Mouse (Mus musculus): ENCODE measurements at regions not wholly inside any gene's neighbourhood (a gene's known extent, or its start where the extent isn't known, plus 50 kb on each side); places are given as distances from the start of the nearest gene placed in this dataset.

DNA sequence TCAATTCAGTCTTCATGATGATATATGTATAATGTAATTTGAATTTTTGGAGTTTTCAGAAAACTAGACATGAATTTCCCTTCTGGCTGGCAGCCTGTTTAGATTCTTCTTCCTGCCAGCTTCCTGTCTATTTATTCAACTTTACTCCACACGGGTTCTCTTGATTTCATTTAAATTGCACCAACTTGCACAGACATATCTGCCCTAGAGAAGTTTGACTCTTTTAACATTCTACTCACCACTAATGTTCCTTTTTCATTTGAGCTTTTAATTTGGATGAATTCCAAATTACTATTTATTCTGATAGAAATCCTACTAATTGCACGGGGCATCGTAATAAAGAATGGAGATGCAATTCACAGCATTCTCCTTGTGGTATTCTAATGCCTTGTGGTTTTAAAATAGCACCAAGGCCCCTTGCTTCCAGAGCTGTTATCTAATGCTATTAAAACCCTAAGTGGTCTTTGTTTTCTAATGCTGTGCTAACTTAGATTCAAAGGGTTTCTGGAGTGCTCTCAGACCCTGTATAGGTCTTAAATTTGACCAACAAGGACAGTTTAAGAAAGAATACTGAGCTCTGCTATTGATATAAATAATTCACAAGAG is 96.7 kb upstream of the Itga4 start:
- TF ChIP-seq POLR2A (IDR thresholded peaks at IDR 0.05; ENCODE audit: low read depth, low read length) (no peak), CTCF (IDR thresholded peaks at IDR 0.05; ENCODE audit: extremely low read depth, insufficient read length, insufficient replicate concordance, low read depth, low read length) (no peak)
- Histone ChIP-seq H3K27me3 (ENCODE audit: control insufficient read depth, insufficient read depth, low read length) (no peaks in the 10 kb centered on the region), H3K36me3 (ENCODE audit: control insufficient read depth, insufficient read depth, low read length) (no peaks in the 10 kb centered on the region), H3K4me3 (ENCODE audit: low read depth, low read length) (no peak overlapping the region), H3K27ac (ENCODE audit: insufficient read depth, low read depth, low read length) (no peak overlapping the region), H3K4me1 (ENCODE audit: control insufficient read depth, insufficient read depth, insufficient read length, low read length) (no peaks in the 10 kb centered on the region)
- 71% methylated on average over 3 of the region's 3 CpGs for WGBS

DNA sequence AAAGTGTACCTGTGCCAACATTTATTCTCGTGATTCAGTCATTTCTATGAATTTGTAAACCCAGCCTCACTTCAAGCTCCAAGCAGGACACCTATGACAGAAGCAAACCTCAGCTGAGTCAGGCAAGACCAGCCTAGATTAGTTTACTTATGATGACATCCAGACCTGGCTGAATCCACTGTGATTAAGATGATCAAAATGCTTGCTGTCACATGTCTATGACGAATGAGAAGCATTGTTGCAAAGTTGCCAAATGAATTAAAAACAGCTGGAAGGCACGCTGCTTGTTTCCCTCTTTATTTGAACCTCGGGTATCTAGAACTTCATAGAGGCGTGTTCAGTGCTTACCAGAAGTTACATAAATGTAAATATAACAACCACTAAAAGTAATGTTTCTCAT is 95.9 kb upstream of the Itga4 start:
- no peaks in the 10 kb centered on the region for H3K27me3 ChIP-seq (ENCODE audit: control insufficient read depth, insufficient read depth, low read length)
- WGBS = 71% methylated on average over 5 of the region's 5 CpGs
- no peak overlapping the region for H3K27ac ChIP-seq (ENCODE audit: insufficient read depth, low read depth, low read length)
- H3K4me3 ChIP-seq (ENCODE audit: low read depth, low read length) = no peak overlapping the region
- no peaks in the 10 kb centered on the region for H3K4me1 ChIP-seq (ENCODE audit: control insufficient read depth, insufficient read depth, insufficient read length, low read length)
- TF ChIP-seq CTCF (IDR thresholded peaks at IDR 0.05; ENCODE audit: extremely low read depth, insufficient read length, insufficient replicate concordance, low read depth, low read length) = no peak
- no peak for TF ChIP-seq POLR2A (IDR thresholded peaks at IDR 0.05; ENCODE audit: low read depth, low read length)
- H3K36me3 ChIP-seq (ENCODE audit: control insufficient read depth, insufficient read depth, low read length) = no peaks in the 10 kb centered on the region

GRCm38 (mm10) chr2:79172967-79173919 is 82.0 kb upstream of the Itga4 start:
- Histone ChIP-seq H3K27me3 (ENCODE audit: control insufficient read depth, insufficient read depth, low read length) (no peaks in the 10 kb centered on the region), H3K27ac (ENCODE audit: insufficient read depth, low read depth, low read length) (no peak overlapping the region), H3K36me3 (ENCODE audit: control insufficient read depth, insufficient read depth, low read length) (no peaks in the 10 kb centered on the region), H3K4me3 (ENCODE audit: low read depth, low read length) (no peak overlapping the region), H3K4me1 (ENCODE audit: control insufficient read depth, insufficient read depth, insufficient read length, low read length) (no peaks in the 10 kb centered on the region)
- WGBS = 66% methylated on average over 7 of the region's 7 CpGs
- no peak for TF ChIP-seq POLR2A (IDR thresholded peaks at IDR 0.05; ENCODE audit: low read depth, low read length)
- TF ChIP-seq CTCF (IDR thresholded peaks at IDR 0.05; ENCODE audit: extremely low read depth, insufficient read length, insufficient replicate concordance, low read depth, low read length) = no peak

DNA sequence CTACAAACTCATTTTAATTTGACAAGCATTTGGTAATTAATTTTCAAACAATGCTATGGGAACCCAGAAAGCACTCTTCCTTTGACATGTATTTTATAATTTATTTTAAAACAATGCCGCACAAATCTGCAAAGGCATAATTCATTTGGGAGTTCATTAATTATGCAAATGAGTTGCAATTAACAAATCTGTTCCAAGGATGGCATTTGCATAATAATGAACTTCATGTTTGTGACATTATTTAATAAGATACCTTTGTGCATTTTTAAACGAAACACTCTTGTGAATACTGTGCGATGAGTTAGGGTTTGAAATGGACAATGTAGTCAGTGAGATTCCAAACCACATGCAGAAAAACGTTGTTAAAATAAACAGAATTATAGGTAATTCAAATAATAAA is 80.9 kb upstream of the Itga4 start:
- 84% methylated on average over 4 of the region's 4 CpGs for WGBS

DNA sequence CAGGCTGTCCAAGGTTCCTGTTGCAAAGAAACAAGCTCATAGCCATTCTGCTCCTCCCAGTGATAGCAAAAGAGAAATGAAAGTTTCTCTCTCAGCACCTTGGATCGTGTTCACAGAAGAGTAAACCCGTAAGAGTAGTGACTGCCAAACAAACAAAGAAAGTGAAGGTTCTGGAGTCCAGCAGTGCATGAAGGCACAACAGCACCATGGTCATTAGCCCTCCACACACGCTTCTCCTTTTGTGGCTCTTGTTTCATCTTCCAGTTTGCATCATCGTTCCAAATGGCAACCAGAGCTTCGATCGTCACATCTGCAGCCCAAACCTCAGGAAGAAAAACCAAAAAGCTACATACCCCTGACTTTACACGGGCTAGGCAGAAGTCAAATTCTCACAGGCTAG is 74.4 kb upstream of the Itga4 start:
- H3K36me3 ChIP-seq (ENCODE audit: control insufficient read depth, insufficient read depth, low read length) = no peaks in the 10 kb centered on the region
- no peaks in the 10 kb centered on the region for H3K27me3 ChIP-seq (ENCODE audit: control insufficient read depth, insufficient read depth, low read length)
- TF ChIP-seq POLR2A (IDR thresholded peaks at IDR 0.05; ENCODE audit: low read depth, low read length) (no peak), CTCF (IDR thresholded peaks at IDR 0.05; ENCODE audit: extremely low read depth, insufficient read length, insufficient replicate concordance, low read depth, low read length) (no peak)
- WGBS = 59% methylated on average over 7 of the region's 7 CpGs
- no peaks in the 10 kb centered on the region for H3K4me1 ChIP-seq (ENCODE audit: control insufficient read depth, insufficient read depth, insufficient read length, low read length)
- peak overlapping the region; percentile 22; the same call in 1 of the 2 replicates for H3K27ac ChIP-seq (ENCODE audit: insufficient read depth, low read depth, low read length)
- no peak overlapping the region for H3K4me3 ChIP-seq (ENCODE audit: low read depth, low read length)

More for the DNA sequence above, 80.9 kb upstream of the Itga4 start:
- H3K4me3 ChIP-seq (ENCODE audit: low read depth, low read length) = no peak overlapping the region
- no peaks in the 10 kb centered on the region for H3K36me3 ChIP-seq (ENCODE audit: control insufficient read depth, insufficient read depth, low read length)
- H3K27ac ChIP-seq (ENCODE audit: insufficient read depth, low read depth, low read length) = no peak overlapping the region
- no peaks in the 10 kb centered on the region for H3K27me3 ChIP-seq (ENCODE audit: control insufficient read depth, insufficient read depth, low read length)
- TF ChIP-seq CTCF (IDR thresholded peaks at IDR 0.05; ENCODE audit: extremely low read depth, insufficient read length, insufficient replicate concordance, low read depth, low read length) = no peak
- no peak for TF ChIP-seq POLR2A (IDR thresholded peaks at IDR 0.05; ENCODE audit: low read depth, low read length)
- no peaks in the 10 kb centered on the region for H3K4me1 ChIP-seq (ENCODE audit: control insufficient read depth, insufficient read depth, insufficient read length, low read length)

DNA sequence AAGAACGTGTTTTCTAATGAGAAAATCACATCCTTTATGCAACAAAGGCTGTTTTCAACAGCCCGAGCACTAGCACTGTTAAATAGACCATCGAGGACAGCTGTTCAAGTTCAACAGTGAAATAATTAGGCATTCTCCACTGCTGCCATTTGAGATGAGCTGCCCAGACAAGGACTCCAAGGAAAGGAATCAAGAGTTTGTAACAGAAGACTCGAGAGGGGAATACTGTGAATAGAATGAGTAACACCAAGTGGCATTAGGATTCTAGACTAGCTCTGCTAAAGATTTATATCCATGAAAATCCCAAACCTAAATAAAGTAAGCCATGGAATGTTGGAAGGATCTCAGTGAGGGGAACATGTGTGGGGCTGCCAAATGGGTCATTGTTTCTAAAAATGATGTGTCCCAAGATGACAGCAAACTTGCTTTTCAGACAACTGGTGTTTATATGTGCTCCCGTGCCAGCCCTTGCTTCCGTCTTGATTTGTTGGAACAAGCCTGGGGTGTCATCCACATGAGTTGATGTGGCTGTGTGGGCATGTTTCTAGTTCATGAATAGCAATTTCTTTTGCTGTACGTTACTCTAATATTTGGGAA is 72.1 kb upstream of the Itga4 start:
- TF ChIP-seq CTCF (IDR thresholded peaks at IDR 0.05; ENCODE audit: extremely low read depth, insufficient read length, insufficient replicate concordance, low read depth, low read length) (no peak), POLR2A (IDR thresholded peaks at IDR 0.05; ENCODE audit: low read depth, low read length) (no peak)
- H3K4me1 ChIP-seq (ENCODE audit: control insufficient read depth, insufficient read depth, insufficient read length, low read length) = no peaks in the 10 kb centered on the region
- H3K27ac ChIP-seq (ENCODE audit: insufficient read depth, low read depth, low read length) = no peak overlapping the region
- H3K27me3 ChIP-seq (ENCODE audit: control insufficient read depth, insufficient read depth, low read length) = no peaks in the 10 kb centered on the region
- no peak overlapping the region for H3K4me3 ChIP-seq (ENCODE audit: low read depth, low read length)
- no peaks in the 10 kb centered on the region for H3K36me3 ChIP-seq (ENCODE audit: control insufficient read depth, insufficient read depth, low read length)
- WGBS = 72% methylated on average over 7 of the region's 7 CpGs

Data from small intestine, adult 2 months (tissue).